Comparison of ENCODE assay signal across 7 mouse cellular contexts in genomic region chr15:85580934-85581562, GRCm38 (mm10). TPM values are rescaled to one million over a fixed set of nuclear protein-coding genes. Genes with fewer than 3 reads are reported as not detected.
DNase-seq lines count a peak whose midpoint lies in the region; ATAC-seq and TF ChIP-seq lines count a peak whose summit lies in the region.

No protein-coding gene starts in this region.

- intact Hi-C loops in left cerebral cortex, postnatal 36 days (cut with DNase I) = loop anchor here (5.0 kb wide), 4 partner anchors 84 to 429 kb away; no protein-coding TSS in a partner anchor

- H3K9me3 ChIP-seq in lung, postnatal 0 days (ENCODE audit: low read length) = no peaks in the 10 kb centered on the region
- H3K9me3 ChIP-seq in forebrain, embryonic 15.5 days = no peaks in the 10 kb centered on the region
- H3K9me3 ChIP-seq in limb, embryonic 15.5 days = no peaks in the 10 kb centered on the region
- no peaks in the 10 kb centered on the region for H3K9me3 ChIP-seq in stomach, embryonic 15.5 days

- no peak for TF ChIP-seq EP300 in lung, postnatal 0 days (IDR thresholded peaks at IDR 0.05)

- H3K4me1 ChIP-seq in lung, postnatal 0 days (ENCODE audit: insufficient read depth, low read depth, low read length) = peaks cover 5% of the 10 kb centered on the region; the same call in 1 of the 2 replicates
- peaks cover 61% of the 10 kb centered on the region for H3K4me1 ChIP-seq in forebrain, embryonic 15.5 days
- H3K4me1 ChIP-seq in limb, embryonic 15.5 days = peaks cover 51% of the 10 kb centered on the region
- peaks cover 43% of the 10 kb centered on the region for H3K4me1 ChIP-seq in stomach, embryonic 15.5 days

- H3K4me3 ChIP-seq in lung, postnatal 0 days (ENCODE audit: low read depth, low read length) = peak overlapping the region; percentile 56
- peak overlapping the region; percentile 65 for H3K4me3 ChIP-seq in forebrain, embryonic 15.5 days
- peak overlapping the region; percentile 57 for H3K4me3 ChIP-seq in limb, embryonic 15.5 days
- peak overlapping the region; percentile 55 for H3K4me3 ChIP-seq in stomach, embryonic 15.5 days (replicated peaks)

- peak overlapping the region; percentile 76 for H3K27ac ChIP-seq in lung, postnatal 0 days (ENCODE audit: low read length)
- peak overlapping the region; percentile 76 for H3K27ac ChIP-seq in forebrain, embryonic 15.5 days (replicated peaks)
- H3K27ac ChIP-seq in limb, embryonic 15.5 days = peak overlapping the region; percentile 75
- no peak overlapping the region for H3K27ac ChIP-seq in stomach, embryonic 15.5 days

- peaks cover 71% of the 10 kb centered on the region for H3K27me3 ChIP-seq in lung, postnatal 0 days (replicated peaks; ENCODE audit: insufficient read depth, low read length)
- peaks cover 27% of the 10 kb centered on the region for H3K27me3 ChIP-seq in forebrain, embryonic 15.5 days
- peaks cover 94% of the 10 kb centered on the region for H3K27me3 ChIP-seq in limb, embryonic 15.5 days
- H3K27me3 ChIP-seq in stomach, embryonic 15.5 days (replicated peaks) = peaks cover 86% of the 10 kb centered on the region

- H3K9ac ChIP-seq in lung, postnatal 0 days (replicated peaks; ENCODE audit: low read depth) = peak overlapping the region; percentile 29; the same call in 1 of the 2 replicates
- peak overlapping the region; percentile 69 for H3K9ac ChIP-seq in forebrain, embryonic 15.5 days (replicated peaks)
- peak overlapping the region; percentile 45 for H3K9ac ChIP-seq in limb, embryonic 15.5 days
- peak overlapping the region; percentile 10; the same call in 1 of the 2 replicates for H3K9ac ChIP-seq in stomach, embryonic 15.5 days

- ATAC-seq in lung, postnatal 0 days = peak; percentile 12
- ATAC-seq in forebrain, embryonic 15.5 days (replicated peaks) = no peak
- no peak for ATAC-seq in limb, embryonic 15.5 days (ENCODE audit: insufficient number of reproducible peaks, low FRiP score, low TSS enrichment, low read depth)
- ATAC-seq in stomach, embryonic 15.5 days (ENCODE audit: insufficient read depth, low FRiP score, low read depth) = no peak

- WGBS in lung, postnatal 0 days = under 1% methylated on average over 23 of the region's 66 CpGs
- under 1% methylated on average over 58 of the region's 66 CpGs for WGBS in forebrain, embryonic 15.5 days
- under 1% methylated on average over 65 of the region's 66 CpGs for WGBS in limb, embryonic 15.5 days
- under 1% methylated on average over 45 of the region's 66 CpGs for WGBS in stomach, embryonic 15.5 days

- no peak for DNase-seq in lung, postnatal 0 days (ENCODE audit: low spot score)
- DNase-seq in lung, postnatal 10 days = no peak
- DNase-seq in thymus, postnatal 10 days (ENCODE audit: low spot score in 2 of 2) = no peak
- DNase-seq in left cerebral cortex, postnatal 36 days (ENCODE audit: low spot score in 2 of 2) = no peak

- H3K36me3 ChIP-seq in lung, postnatal 0 days (ENCODE audit: insufficient read depth, low read length) = no peaks in the 10 kb centered on the region
- no peaks in the 10 kb centered on the region for H3K36me3 ChIP-seq in forebrain, embryonic 15.5 days
- no peaks in the 10 kb centered on the region for H3K36me3 ChIP-seq in limb, embryonic 15.5 days
- H3K36me3 ChIP-seq in stomach, embryonic 15.5 days = no peaks in the 10 kb centered on the region

- TF ChIP-seq CTCF in lung, postnatal 0 days (IDR thresholded peaks at IDR 0.05) = no peak

- H3K4me2 ChIP-seq in lung, postnatal 0 days (replicated peaks; ENCODE audit: low read depth, low read length) = peak overlapping the region; percentile 86
- H3K4me2 ChIP-seq in forebrain, embryonic 15.5 days (replicated peaks) = peak overlapping the region; percentile 95
- H3K4me2 ChIP-seq in limb, embryonic 15.5 days = peak overlapping the region; percentile 99
- peak overlapping the region; percentile 97 for H3K4me2 ChIP-seq in stomach, embryonic 15.5 days

RNA-seq across cellular contexts. Expression of gene Wnt7b, which starts 1.2 kb away (rescaled TPM):
- 11.3 and 14.9 TPM in 2 replicates for polyA plus RNA-seq in lung, postnatal 0 days (2015; fragmentation: Nextera tagmentation; extraction: Ambion mirVana)
- 132 and 133 TPM in 2 replicates for polyA plus RNA-seq in forebrain, embryonic 15.5 days (2015; fragmentation: Nextera tagmentation; extraction: Ambion mirVana)
- polyA plus RNA-seq in limb, embryonic 15.5 days (2015; fragmentation: Nextera tagmentation; extraction: Ambion mirVana) = 49.5 and 62.1 TPM in 2 replicates
- polyA plus RNA-seq in stomach, embryonic 15.5 days (2015; fragmentation: Nextera tagmentation; extraction: Ambion mirVana) = 3.7 and 3.8 TPM in 2 replicates
- 10 to 100 TPM; 34.0 to 35.9 TPM for total RNA-seq in left cerebral cortex, postnatal 36 days (2021)

Comparison
In these comparisons a context has a peak if more than half of its experiments do, and no peak if none do; other contexts are left out.
1. H3K9ac ChIP-seq: peak in every context shown above with its lines; median percentile 69 in forebrain, embryonic 15.5 days; 45 in limb, embryonic 15.5 days; 29 in lung, postnatal 0 days; 10 in stomach, embryonic 15.5 days.